Mouse (Mus musculus) CH12.LX (cell line): Measurements from ENCODE around the gene Capza2.

Source experiments
- CTCF ChIP-seq, 2 experiments: IDR thresholded peaks in 1 of 2; conservative IDR thresholded peaks in 1 of 2; 2 replicates each; pipeline ENCODE4 v1.5.1; 2011 to 2012; ENCODE audit warnings: low read depth in 2 of 2, low read length in 2 of 2, improper control_type of control experiment in 1 of 2, inconsistent platforms in 1 of 2, mild to moderate bottlenecking in 1 of 2, moderate library complexity in 1 of 2
- TBP ChIP-seq: conservative IDR thresholded peaks from 2 replicates; pipeline ENCODE4 v1.6.1; 2011; ENCODE audit warnings: low read depth, low read length, improper control_type of control experiment

DNA sequence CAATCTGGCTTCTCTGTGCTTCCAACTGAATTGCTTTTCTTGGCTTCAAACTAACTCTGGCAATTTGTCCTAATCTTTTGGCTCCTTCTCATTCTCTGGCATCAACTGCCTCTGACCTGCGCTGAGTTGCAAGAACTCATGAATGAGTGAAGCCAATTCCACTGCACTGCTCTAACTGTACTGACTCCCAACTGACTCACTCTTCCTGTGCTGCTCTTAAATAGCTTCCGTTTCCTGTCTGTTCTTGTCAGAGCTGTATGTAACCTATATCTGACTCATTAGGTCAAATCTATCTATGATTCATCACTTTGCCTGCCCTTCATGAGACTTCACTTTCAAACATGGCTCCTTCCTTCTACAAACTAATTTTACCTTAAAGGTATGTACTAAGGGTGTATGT is 42.1 kb upstream of the Capza2 start:
- TF ChIP-seq TBP (no peak), CTCF (conservative IDR thresholded peaks at IDR 0.05 in 1 of 2, IDR thresholded peaks at IDR 0.05 in 1 of 2; ENCODE audit: low read depth in 2 of 2, low read length in 2 of 2) (no peak)
